Mouse (Mus musculus) MEL (cell line): ENCODE measurements around the gene C5ar2.

Experiments used
- CHD2 ChIP-seq: IDR thresholded peaks from 2 replicates; pipeline ENCODE4 v1.6.1; 2011; ENCODE audit warnings: low read length, improper control_type of control experiment
- CTCF ChIP-seq, 3 experiments: IDR thresholded peaks in 2 of 3; conservative IDR thresholded peaks in 1 of 3; 2 replicates each; pipeline ENCODE4 v1.5.1; 2011 to 2012; ENCODE audit warnings: low read length in 3 of 3, low read depth in 2 of 3, mild to moderate bottlenecking in 2 of 3, improper control_type of control experiment in 1 of 3, inconsistent platforms in 1 of 3, mixed read lengths in 1 of 3, moderate library complexity in 1 of 3; ENCODE audit not compliant: control insufficient read depth in 1 of 3, insufficient read depth in 1 of 3, poor library complexity in 1 of 3, severe bottlenecking in 1 of 3
- MXI1 ChIP-seq: IDR thresholded peaks from 2 replicates; pipeline ENCODE4 v1.6.1; 2011; ENCODE audit warnings: mild to moderate bottlenecking, low read depth, low read length, improper control_type of control experiment
- MYC ChIP-seq: IDR thresholded peaks from 2 replicates; pipeline ENCODE4 v1.6.1; 2011; ENCODE audit warnings: low read depth, mild to moderate bottlenecking, low read length, improper control_type of control experiment, moderate library complexity
- NELFE ChIP-seq: IDR thresholded peaks from 2 replicates; pipeline ENCODE4 v1.6.1; 2011; ENCODE audit warnings: low read depth, low read length, improper control_type of control experiment
- NRF1 ChIP-seq: IDR thresholded peaks from 2 replicates; pipeline ENCODE4 v1.6.1; 2014; ENCODE audit warnings: low read depth, mild to moderate bottlenecking, inconsistent platforms, low read length, improper control_type of control experiment, moderate library complexity; ENCODE audit not compliant: poor library complexity, insufficient read depth, severe bottlenecking
- TCF12 ChIP-seq: IDR thresholded peaks from 2 replicates; pipeline ENCODE4 v1.6.1; 2014; ENCODE audit warnings: low read depth, mild to moderate bottlenecking, inconsistent platforms, low read length, improper control_type of control experiment, moderate library complexity
- UBTF ChIP-seq: IDR thresholded peaks from 2 replicates; pipeline ENCODE4 v1.6.1; 2012; ENCODE audit warnings: low read depth, mild to moderate bottlenecking, inconsistent platforms, low read length, improper control_type of control experiment, moderate library complexity, borderline replicate concordance; ENCODE audit not compliant: insufficient read depth
- ZKSCAN1 ChIP-seq: IDR thresholded peaks from 2 replicates; pipeline ENCODE4 v1.6.1; 2012; ENCODE audit warnings: low read depth, mild to moderate bottlenecking, inconsistent platforms, low read length, improper control_type of control experiment, moderate library complexity
- ZMIZ1 ChIP-seq: IDR thresholded peaks from 2 replicates; pipeline ENCODE4 v1.6.1; 2012; ENCODE audit warnings: low read depth, mild to moderate bottlenecking, inconsistent platforms, low read length, improper control_type of control experiment, moderate library complexity
- ZNF384 ChIP-seq: IDR thresholded peaks from 2 replicates; pipeline ENCODE4 v1.6.1; 2012; ENCODE audit warnings: low read depth, mild to moderate bottlenecking, inconsistent platforms, low read length, improper control_type of control experiment

DNA sequence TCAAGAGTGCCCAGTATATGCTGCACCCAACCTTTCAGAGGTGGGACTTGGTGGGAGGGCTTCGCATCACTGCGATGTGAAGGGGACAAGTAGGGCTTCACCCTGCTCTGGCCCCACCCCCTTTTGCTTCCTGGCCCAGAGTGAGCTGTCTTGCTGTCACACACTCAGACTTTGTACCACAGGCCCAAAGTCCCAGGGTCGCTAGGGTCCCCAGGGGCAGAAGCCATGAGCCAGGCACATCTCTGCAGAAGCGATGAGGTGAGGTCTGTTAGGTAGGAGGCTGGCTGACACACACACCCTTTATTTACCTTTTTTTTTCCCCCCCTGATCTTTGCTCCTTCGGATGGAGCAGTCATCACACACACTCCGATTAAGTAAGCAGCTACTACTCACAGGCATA lies 30.8 kb downstream of the C5ar2 start:
- TF ChIP-seq CTCF (IDR thresholded peaks at IDR 0.05 in 2 of 3, conservative IDR thresholded peaks at IDR 0.05 in 1 of 3; ENCODE audit: control insufficient read depth in 1 of 3, insufficient read depth in 1 of 3, low read depth in 2 of 3, low read length in 3 of 3, poor library complexity in 1 of 3, severe bottlenecking in 1 of 3) (no peak), ZKSCAN1 (no peak), TCF12 (no peak), CHD2 (no peak), NELFE (no peak), NRF1 (no peak), ZNF384 (no peak), UBTF (no peak), MYC (no peak), MXI1 (no peak), ZMIZ1 (no peak)
